Mouse (Mus musculus): Measurements from ENCODE around the gene Thrb.

The Thrb gene

DNA sequence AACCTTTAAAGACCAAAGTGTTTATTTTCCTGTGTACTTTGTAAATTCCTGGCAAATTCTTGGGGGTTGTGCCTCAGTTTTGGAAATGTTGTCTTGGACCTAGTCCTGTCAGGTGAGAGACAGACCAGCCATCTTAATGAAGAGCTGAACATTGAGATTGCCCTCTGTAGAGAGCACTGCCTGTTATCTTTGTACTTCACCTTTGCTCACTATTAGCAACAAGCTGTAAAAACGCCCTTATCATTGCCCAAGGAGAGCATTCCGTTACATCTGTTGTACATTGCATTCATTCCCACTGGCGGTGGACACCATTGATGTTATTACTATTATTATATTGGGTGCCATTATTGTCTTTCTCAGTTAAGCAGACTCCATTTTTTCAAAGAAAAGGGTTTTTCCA, 40.2 kb downstream of the Thrb start:
- no peak for ATAC-seq (ENCODE audit: insufficient number of reproducible peaks, low FRiP score, low TSS enrichment)

DNA sequence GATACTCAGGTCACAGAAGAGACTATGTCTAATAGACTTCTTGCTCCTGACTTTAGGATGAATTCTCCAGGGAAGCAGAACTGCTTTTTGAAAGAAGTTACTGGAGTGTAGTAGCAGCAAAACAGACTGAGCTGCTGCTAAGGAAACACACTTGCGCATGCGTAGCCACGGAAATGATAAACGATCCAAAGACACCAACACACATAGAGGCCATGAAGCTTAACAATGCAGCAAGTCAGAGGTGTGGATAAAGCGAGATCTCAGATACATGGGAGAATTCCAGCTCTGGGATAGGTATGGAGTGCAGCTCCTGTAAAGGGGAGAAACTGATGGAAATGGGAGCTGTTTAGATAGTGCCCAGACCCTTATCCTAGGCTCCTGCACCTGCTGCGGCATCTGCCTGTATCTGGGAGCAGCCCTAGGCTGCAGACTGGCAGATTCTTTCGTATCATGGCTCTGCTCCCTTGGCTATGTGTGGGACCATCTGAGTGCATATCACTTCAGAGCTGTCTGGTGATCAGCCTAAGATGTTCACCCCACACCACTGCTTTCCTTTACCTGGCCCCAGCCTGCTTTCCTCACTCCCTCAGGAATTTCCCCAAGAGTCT, 53.3 kb downstream of the Thrb start:
- no peak for ATAC-seq (ENCODE audit: insufficient number of reproducible peaks, low FRiP score, low TSS enrichment)

DNA sequence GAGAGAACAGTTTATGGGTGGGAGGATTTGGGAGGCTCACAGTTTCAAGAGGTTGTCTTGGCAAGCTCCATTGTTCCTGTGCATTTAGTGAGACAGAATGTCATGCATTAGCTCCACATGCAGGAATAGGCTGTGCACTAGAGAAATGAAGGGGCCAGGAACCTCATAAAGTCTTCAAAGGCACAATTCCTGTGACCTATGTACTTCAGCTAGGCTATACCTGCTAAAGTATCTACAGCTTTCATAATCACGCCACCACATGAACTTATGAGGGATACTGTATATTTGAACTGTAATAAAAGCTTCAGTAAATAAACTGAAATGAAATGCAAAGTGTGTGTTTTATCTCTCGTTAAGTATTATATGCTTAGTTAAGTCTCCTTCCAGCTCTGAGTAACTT, 59.4 kb downstream of the Thrb start:
- ATAC-seq (ENCODE audit: insufficient number of reproducible peaks, low FRiP score, low TSS enrichment), result no peak

DNA sequence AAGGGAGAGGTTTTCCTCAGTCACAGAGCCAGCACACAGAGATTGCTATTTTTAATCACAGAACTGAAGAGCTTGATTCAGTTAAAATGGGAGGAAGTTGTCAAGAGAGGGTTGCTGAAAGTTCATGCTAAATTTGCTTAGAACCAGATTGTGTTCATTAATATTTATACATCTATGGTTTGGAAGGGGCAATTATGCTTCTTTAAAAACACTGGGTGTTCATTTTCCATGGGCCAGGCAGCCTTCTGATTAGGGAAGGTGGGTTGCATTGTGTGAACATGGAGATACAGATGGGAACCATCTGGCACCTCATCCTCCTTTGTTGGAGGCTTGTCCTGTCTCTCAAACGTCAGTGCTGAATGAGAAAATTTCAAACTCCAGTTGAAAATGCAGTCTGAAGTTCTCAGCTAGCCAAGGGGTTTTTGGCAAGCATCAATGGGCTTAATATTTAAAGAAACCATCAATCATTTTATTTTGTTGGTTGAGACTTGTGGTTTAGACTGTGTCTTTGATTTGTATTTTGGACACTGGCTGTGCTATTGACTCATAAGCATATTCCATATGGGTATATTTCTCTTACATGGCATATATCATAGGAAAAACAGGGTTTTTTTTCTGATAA, 62.9 kb downstream of the Thrb start:
- no peak for ATAC-seq (ENCODE audit: insufficient number of reproducible peaks, low FRiP score, low TSS enrichment)

DNA sequence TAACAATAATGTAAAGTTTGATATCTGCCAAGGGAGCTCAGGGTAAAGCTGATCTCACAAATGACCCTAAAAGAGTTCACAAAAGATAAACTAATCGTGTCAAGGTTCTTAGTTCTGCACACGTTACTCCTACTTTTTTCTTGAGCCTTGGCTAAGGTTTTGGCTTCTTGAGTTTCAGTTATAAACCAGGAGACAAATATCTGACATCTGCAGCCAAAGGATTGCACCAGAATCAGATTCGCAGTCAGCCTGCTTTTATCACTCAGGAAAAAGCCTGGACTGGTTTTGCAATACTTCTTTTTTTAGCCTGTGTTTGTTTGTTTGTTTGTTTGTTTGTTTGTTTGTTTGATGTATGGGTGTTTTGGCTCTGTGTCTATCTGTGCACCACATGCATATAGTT, 64.5 kb downstream of the Thrb start:
- ATAC-seq (ENCODE audit: insufficient number of reproducible peaks, low FRiP score, low TSS enrichment), result no peak

DNA sequence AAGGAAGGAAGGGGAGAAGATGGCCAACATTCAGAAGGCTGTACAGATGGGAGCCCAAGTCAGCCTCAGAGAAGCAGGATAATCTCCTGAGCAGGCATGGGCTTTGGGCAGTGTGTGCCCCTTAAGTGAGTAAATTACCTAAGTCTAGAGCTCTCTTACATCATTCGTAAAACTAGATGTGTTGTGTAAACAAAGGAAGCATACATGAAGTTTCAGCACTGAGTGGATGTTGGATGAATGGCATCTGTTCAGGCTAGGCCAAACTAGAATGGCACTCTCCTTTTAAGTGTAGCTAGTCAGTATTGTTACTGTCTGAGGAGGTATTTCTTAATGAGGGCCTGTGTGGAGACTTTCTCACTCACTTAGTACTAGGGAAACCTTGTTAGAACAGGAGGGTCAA, 66.8 kb downstream of the Thrb start:
- no peak for ATAC-seq (ENCODE audit: insufficient number of reproducible peaks, low FRiP score, low TSS enrichment)

DNA sequence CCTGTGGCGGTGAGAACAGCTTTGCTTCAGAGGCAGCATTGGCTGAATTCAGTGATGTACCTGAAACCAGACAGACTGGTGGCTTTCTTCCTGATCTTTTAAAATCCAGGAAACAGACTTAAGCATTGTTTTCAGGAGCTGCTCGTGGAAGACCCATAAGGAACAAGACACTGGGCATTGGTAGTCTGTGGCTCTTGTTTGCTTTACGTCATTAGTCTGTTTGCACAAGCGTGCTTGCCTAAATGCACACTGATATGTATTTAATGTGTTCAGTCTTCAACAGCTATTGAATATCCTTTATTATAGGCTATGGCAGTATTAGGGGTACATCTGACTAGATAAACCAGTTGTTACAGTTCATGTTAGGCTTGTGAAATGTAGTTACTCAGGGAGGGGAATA, 67.8 kb downstream of the Thrb start:
- ATAC-seq (ENCODE audit: insufficient number of reproducible peaks, low FRiP score, low TSS enrichment), result no peak

DNA sequence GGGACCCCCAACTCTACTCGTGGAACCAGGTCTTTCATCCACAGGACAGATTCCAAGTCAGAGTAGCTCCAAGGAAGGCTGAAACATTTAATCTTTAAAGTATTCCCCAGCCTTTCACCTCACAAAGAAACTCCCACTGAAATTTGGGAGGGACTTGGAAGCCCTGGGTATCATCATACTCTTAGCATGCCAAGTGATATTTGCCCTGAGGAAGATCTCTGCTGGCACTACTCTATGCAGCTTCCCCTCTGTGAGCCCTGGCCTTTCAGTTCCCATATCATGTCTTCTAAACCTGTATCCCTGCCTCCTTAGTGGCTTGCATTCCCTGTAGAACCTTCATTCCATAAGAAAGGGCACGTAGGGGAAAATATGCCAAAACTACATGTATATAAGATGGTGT, 68.8 kb downstream of the Thrb start:
- no peak for ATAC-seq (ENCODE audit: insufficient number of reproducible peaks, low FRiP score, low TSS enrichment)

DNA sequence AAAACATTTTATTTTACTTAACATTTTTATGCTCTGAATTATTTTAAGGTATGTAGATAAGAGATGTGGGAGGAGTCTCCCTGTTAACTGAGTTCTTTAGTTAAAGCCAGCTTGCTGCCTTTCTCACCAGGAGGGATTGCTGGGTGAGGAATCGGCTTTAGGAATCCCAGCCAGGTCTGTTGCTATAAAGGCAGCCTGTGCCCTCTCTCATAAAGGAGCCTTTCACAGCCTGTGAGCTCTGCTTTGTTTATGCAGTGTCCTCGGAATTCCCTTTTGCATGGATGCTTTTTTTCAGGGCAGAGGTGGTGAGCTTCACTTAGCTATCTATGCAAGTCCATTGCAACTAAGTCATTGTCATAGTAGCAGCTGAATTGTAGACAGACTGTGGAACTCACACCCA, 71.0 kb downstream of the Thrb start:
- no peak for ATAC-seq (ENCODE audit: insufficient number of reproducible peaks, low FRiP score, low TSS enrichment)

DNA sequence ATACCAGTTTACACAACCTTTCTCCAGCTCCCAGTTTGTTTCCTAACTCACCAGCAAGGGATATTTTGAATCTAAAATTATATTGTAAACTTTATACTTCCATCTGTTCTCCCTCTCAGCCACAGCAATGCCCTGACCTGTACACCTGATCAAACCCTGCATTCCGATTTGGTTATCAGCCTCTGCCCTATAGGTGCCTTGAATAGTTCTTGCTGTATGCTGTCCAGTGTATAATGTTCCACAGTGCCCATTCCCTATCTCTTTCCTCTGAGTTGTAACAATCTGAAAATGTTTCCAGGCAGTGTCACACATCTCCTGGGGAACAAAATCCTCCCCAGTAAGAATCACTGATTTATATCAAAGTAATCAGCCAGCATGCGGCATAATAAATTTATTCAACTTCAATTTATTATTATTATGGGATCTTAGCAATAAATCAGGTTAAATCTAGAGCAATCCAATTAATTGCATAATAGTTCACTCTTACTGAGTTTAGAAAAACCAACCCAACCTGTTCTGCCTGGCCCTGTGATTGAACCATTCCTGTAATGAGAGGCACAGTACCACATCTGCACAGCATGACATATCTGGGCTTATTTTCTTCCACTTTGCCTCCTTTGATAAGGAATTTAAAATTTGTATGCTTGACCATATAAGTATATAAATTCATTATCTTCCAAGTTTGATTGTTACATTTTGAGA, 73.2 kb downstream of the Thrb start:
- no peak for ATAC-seq (ENCODE audit: insufficient number of reproducible peaks, low FRiP score, low TSS enrichment)

DNA sequence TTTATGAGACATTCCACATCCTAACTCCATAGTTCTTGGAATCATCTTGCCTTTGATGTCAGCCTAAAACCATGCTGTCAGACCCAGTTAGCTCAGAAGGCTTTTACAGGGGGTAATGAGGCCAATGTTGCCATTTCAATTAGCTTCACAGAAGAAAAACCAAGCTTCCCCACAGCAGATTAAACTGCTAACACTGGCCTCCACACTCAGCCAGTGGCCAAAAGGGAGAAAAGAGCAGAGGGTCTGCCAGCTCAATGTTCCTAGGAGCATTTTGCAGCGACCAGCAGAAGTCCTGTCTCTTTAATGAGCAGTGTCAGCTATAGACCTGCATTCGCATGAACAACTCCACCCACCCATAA, 73.7 kb downstream of the Thrb start:
- no peak for ATAC-seq (ENCODE audit: insufficient number of reproducible peaks, low FRiP score, low TSS enrichment)

DNA sequence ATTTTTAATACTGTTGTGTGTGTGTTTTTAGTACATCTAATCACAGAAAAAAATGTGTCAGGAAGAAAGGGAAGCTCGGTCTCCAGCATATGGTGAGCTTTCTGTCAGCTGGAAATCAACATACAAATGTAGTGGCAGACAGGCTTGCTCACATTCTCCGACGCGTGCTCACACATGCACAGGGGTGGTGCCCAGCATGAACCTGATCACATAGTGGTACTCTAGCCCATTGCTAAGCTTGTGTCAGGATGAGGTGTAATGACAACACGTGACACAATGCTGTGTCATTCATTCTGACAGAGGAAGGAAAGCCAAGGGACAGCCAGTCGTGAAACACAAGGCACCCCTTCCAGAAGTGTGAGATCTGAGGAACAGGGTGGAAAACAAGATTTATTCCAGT, 75.4 kb downstream of the Thrb start:
- no peak for ATAC-seq (ENCODE audit: insufficient number of reproducible peaks, low FRiP score, low TSS enrichment)

DNA sequence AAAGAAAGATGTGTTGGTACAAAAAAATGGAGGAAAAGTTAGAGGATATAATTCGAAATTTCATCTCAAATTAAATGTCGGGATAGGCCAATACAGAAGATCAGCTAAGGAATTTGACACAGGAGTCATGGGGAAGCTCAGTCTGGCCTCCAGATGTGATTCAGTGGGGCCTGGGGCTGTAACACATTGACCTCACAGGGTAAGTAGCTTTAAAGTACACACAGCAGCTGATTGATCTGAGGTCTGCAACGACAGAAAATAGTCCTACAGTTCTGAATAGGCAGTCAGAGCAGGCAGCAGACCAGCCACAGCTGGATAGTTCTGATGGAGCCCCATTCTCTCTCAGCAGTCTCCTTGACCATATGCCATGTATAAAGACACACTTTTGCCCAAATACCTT, 80.8 kb downstream of the Thrb start:
- no peak for ATAC-seq (ENCODE audit: insufficient number of reproducible peaks, low FRiP score, low TSS enrichment)

DNA sequence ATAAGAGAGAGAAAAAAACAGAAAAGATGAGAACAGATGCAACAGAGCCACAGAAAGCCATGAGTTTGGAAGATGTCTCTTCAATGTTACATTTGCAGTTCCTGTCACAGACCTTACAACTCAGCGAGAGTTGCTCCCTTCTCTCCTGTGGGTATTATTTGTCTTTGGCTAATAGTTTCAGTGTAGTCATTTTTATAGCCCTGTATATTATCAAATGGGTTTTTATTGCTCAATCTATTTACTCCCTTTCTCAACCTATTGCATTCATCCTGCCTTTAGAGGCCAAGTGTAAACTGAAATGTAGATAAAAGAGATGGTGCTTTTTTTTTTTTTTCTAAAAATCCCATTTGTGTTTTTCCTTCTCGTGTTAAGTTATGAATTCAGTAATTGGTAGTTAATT, 82.2 kb downstream of the Thrb start:
- no peak for ATAC-seq (ENCODE audit: insufficient number of reproducible peaks, low FRiP score, low TSS enrichment)

DNA sequence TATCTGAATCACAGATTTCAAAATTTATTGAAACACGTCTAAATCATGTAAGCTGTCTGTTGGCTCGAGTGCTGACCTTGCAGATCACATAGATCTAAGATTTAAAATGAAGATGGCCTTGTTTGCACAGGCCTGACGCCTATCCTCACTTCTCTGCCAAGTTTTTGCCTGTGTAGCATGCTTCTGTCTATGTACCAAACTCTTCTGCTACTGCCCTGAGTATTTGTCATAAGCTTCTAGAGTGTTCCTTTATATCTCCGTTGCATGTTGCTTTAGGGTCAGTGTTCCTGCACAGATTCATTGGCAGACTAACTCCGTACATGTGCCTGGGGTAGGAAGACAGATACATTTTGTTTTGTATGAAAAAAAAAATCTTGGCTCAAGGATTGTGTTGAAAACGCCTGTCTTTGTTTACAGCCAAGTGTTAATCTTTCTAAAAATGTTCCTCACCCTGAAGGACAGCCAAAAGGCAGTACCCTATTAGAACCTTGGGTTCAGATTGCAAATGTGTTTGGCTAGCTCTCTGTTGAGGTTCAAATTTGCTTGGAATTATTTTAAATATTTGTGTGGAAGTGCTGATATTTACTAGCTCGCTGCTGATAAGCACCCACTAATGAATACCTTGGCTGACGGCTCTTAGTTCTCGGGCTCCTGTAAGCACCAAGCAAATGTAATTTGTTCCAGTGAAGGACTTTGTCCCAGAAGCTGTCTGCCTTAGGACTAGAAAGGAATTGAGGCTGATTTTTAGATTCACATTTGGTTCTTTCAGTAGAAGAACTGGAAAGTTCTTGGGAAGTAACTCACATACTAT, 83.0 kb downstream of the Thrb start:
- no peak for ATAC-seq (ENCODE audit: insufficient number of reproducible peaks, low FRiP score, low TSS enrichment)

DNA sequence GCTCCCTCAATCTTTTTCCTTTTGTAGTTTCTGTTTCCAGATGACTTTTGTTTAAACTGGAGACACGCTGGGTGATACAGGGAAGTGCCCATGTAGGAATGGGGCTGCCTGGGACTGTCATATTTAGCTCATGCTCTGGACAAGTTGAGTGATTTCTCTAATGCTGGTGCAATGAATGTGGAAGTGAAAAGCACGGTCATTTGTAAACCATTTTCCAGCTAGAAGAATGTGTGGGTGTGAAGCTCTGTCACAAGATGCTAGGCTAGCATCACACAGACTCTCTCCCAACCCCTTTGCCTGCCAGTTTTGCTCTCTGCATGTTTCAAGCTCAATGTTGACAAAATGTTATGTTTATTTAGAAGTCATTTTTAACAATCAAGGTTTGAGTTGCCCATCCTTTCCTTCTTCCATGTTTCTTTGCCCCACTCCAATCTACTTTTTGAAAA, 83.7 kb downstream of the Thrb start:
- no peak for ATAC-seq (ENCODE audit: insufficient number of reproducible peaks, low FRiP score, low TSS enrichment)

DNA sequence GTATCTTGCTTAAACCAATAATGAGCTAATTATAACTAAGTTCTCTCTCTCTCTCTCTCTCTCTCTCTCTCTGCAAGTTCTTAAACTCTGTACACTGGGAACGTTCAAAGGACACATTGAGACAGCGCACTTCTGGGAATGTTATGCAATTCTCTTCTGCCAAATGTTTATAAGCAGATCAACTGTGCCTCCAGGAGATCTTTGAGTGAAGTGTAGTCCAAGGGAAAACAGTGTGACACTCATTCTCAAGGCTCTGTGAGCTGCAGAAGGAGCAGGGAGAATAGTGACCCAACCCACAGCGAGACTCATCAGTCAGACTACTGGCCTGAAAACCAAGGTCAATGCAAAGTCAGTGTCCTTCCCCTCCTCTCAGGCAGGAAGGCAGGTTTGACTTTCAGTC, 87.9 kb downstream of the Thrb start:
- no peak for ATAC-seq (ENCODE audit: insufficient number of reproducible peaks, low FRiP score, low TSS enrichment)

DNA sequence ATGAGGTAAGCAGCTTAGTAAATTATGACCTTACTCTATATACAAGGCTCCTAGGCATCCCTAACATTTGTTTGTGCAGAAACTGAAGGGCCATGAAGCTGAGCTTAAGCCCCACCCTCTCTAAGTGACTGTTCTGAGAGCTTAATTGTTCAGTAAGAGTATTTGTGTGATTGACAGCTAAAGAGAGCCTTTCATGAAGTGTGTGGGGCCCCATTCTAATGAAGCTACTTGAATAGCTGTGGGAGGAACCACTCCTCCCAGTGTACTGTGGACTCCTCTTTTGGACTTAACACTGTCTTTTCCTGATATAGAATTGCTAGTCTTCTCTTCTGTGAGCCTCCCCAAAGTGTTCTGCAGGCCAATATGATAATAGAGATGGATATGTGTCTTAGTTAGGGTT, 88.9 kb downstream of the Thrb start:
- no peak for ATAC-seq (ENCODE audit: insufficient number of reproducible peaks, low FRiP score, low TSS enrichment)

DNA sequence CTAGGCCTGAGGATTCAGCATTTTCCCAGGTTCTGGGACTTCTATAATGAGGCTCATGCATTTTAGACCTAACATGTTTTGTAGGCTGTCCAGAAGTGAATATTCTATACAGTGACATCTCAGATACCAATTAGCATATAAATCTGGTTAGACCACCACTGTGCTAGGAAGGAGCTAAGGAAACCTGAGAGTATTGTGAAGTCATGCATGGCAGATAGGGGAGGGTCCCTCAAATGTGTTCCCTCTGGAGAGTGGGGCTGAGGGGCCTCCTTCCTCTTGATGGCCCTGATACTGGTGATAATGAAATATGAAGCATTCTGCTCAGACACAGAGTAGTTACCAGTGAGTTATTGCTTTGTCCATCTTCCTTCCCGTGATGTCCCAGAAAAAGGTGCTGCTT, 91.8 kb downstream of the Thrb start:
- ATAC-seq (ENCODE audit: insufficient number of reproducible peaks, low FRiP score, low TSS enrichment), result no peak

DNA sequence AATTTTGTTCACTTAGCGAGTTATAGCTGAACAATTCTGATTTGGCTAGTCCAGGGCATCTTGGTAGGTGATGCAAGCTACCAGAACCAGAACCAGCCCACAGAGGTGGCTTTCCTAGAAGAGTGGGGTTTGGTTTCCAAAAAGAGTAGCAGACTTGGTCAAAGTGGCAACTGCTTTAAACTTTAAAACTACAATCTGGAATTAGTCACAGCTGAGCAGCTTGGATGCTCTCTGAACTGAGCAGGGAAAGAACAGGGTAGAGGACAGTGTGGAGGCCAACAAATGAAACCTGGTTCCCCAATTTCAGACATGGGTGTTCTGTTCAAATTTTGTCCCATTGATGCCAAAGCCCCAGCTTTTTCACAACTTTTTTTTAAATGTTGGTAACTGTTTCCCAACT, 93.4 kb downstream of the Thrb start:
- no peak for ATAC-seq (ENCODE audit: insufficient number of reproducible peaks, low FRiP score, low TSS enrichment)

DNA sequence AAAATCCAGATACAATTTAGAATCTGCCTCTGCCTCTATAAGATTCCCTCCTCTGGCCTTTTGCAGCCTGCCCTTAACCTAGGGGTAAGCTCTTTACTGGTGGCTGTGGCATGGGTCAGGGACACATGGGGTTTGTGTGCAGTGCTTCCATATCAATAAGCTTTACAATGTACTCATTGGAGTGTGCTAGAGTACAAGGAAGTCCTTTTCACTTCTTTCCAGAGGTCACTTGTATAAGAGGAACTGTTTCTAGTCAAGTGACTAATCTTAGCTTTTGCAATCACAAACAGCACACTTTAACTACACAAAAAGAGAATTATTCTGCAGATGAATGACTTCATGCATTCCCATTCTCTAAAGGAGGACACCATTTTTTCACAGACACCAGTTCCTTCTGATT, 96.7 kb downstream of the Thrb start:
- no peak for ATAC-seq (ENCODE audit: insufficient number of reproducible peaks, low FRiP score, low TSS enrichment)
